Mouse (Mus musculus) urinary bladder, postnatal 36 days (tissue): ENCODE results near the gene Dctpp1.

Experiments used
- DNase-seq, 2 experiments: peaks; one replicate each; pipeline ENCODE4 v3.0.0; 2022; ENCODE audit warnings: low spot score in 2 of 2, mixed read lengths in 1 of 2

Gene Dctpp1

DNA sequence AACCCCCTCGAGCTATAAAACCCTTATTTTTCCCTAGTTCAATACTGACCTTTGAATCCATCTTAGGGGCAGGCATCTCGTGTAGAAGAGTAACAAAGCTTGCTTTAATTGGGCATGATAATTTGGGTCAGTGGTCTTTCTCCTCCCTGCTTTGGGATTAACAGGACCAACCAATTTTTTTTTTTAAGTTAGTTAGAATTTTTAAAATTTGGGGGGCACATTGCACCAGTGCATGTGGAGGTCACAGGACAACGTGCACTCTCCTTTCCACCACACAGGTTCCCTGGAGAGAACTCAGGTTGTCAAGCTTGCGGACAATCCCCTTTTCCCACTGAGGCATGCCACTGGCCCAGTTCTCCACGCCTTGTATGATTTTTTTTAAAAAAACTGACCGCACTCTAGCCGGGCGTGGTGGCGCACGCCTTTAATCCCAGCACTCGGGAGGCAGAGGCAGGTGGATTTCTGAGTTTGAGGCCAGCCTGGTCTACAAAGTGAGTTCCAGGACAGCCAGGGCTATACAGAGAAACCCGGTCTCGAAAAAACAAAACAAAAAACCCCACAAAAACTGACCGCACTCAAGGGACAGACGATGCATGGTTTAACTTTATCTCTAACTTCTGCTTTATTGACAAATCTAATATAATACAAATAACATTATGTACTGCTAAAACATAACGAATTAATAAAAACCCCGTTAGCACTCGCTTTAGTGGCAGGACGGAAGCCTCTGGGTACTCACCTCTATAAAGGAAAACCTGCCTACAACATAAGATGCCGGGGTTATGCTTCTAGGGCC, 28.5 kb downstream of the Dctpp1 start:
- DNase-seq: no peak

DNA sequence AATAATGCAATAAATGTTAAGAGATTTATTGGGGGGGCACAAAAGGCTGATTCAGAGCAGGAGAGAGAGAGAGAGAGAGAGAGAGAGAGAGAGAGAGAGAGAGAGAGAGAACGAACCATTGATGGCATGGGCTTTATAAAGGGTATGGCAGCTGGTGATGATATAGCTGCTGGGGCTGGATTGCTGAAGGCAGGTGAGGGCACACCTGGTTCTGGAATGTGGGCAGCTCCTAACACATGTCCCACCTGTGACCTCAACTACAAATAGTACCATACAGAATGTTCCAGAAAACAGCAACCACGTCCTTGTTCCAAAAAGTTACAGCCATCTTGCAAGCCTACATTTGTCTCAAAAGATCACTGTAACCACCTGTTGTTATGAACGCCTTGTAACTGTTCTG, 29.1 kb downstream of the Dctpp1 start:
- no peak for DNase-seq

DNA sequence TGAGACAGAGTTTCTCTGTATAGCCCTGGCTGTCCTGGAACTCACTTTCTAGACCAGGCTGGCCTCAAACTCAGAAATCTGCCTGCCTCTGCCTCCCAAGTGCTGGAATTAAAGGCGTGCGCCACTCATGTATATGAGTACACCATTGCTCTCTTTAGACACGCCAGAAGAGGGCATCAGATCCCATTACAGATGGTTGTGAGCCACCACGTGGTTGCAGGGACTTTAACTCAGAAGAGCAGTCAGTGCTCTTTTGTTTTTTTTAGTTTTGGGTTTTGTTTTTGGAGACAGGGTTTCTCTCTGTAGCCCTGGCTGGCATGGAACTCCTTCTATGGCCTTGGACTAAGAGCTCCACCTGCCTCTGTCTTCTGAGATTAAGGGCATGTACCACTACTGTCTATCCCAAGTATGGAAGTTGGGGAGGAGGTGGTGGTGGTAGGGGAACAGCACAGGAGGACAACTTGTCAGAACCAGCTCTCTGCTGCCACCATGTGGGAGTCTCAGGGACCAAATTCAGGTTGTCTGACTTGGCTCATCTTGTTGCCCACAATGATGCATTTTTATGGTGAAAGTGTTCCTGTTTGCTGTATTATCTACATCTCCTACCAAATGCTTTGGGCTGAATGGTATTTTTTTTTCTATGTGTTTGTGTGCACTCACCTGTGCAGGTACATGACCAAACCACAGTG, 31.8 kb downstream of the Dctpp1 start:
- peak; percentile 72 to 76 for DNase-seq

DNA sequence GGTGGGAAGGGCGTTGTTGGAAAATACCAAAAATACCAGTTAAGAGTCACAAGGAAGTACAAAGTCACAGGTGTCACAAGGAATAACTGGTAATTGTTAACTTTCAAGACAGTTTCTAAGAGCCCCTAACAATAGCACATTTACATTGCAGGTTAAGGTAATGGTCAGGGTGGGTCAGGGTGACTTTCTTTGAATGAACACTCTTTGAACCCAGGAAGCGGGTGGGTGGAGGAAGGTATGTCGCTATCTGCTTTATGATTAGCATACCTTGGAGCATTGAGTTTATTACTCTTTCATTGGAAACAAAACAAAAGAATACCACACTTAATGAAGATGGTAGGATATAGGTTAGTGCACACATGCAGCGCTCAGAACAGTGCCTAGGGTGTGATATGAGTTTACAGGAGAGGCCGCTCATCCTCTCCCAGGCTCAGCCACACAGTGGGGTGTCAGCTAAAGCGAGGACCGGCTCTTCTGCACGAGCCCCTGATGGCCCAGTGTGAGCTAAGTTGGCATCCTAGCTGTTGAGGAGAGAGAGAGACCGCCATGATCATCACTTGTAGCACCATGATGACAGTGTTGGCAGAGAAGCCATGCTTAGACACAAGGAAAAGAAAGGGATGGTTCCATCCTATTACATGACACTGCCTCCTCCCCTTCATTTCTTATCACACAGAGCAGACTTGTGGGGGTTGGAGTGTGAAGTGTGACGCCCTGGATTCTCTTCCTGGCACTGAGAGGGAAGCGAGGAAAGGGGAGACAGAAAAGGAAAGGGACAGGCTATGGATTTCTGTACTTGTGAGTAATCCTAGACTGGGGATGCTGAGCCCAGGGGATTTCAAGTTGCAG, 35.1 kb downstream of the Dctpp1 start:
- no peak for DNase-seq

DNA sequence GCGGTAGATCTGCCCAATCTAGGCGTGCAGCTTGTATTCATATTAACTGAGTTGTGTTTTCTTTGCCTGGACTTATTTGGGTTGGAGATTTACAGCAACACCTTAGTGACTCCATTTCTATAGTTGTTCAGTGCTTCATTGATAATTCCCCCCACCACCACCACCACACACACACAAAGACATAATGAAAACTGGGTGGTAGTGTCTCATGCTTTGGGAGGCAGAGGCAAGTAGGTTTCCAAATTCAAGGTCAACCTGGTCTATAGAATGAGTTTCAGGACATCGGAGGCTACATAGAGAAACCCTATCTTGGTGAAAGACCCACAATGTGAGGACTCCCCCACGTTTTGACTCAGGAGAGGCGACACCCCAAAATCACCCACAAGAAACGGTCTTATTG, 35.9 kb downstream of the Dctpp1 start:
- no peak for DNase-seq

DNA sequence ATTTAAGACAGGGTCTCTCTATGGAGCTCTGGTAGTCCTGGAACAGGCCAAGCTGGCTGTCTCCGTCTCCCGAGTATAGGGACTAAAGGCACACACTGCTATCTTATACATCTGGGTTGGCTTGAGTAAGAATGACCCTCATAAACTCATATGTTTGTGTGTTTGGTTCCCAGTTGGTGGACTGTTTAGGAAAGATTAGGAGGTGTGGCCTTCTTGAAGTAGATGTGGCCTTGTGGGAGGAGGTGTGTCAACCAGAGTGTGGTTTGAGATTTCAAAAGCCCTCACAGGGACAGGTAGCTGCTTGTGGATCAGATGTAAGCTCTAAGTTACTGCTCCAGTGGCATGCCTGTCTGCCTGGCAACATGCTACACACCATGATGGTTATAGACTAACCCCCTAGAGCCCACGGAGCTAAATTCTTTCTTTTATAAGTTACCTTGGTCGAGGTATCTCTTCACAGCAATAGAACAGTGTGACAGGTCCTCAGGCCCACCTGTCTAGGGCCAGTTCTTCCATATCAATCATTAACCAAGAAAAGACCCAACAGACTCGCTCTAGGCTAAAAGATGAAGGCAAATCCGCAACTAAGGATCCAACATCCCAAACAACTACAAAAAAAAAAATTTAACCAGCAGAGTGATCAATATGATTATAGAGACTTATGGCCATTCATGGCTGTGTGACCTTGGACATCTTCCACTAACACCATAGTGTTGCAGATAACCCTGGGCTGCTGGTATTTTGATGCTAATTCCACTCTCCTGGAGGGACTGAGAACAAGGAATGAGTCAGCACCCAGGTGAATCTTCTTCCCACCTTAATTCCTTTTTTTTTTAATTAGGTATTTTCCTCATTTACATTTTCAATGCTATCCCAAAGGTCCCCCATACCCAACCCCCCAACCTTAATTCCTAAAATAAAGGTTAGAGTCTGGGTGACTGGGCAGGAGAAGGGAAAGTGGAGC, 36.7 kb downstream of the Dctpp1 start:
- DNase-seq: no peak

DNA sequence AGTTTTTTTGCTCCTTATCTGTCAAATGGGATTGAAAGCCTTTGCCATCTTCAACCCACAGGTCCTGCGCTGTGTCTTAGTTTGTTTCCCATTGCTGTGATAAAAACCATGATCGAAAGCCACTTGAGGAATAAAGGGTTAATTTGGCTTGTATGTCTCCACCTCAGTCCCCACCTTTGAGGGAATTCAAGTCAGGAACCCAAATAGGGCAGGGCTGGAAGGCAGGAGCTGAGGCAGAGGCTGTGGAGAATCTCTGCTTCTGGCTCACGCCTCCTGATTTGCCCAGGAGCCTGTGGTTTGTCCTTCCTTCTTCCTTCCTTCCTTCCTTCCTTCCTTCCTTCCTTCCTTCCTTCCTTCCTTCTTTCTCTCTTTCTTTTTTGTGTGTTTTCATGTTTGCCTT, 37.4 kb downstream of the Dctpp1 start:
- DNase-seq: no peak

DNA sequence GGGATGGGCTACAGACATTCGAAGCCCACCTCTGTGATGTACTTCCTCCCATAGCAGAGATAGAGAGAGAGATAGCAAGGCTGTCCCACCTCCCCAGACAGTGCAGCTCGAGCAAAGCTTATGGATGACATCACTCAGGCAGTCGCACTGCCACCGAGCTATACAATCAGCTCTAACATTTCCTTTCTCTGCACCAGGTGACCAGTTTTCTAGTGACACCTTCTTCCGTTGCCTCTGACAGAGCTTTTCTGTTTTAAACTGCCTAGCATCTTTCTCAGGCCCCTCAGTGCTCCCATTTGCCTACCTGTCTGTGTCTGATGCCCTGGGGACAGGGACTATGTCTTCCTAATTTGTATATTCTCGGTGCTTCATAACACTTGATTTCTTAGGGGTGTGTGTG, 40.1 kb downstream of the Dctpp1 start:
- DNase-seq: no peak

DNA sequence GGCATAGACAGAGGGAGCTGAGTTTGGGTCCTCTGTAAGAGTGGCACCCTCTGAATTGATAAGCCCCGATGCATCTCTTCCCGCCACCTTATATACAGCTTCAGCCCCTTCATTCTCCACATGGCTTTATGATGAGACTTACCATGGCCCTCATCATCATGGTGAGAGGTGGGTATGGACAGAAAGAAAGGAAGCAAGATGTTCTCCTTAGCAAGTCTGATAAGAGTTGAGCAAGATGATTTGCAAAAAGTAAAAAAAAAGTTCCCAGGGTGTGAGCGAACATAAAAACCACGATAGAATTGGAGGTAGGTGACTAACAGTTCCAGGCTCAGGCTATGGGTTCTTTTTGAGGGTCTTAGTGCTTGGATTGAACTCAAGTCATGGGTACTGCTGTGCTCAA, 41.8 kb downstream of the Dctpp1 start:
- DNase-seq: no peak

DNA sequence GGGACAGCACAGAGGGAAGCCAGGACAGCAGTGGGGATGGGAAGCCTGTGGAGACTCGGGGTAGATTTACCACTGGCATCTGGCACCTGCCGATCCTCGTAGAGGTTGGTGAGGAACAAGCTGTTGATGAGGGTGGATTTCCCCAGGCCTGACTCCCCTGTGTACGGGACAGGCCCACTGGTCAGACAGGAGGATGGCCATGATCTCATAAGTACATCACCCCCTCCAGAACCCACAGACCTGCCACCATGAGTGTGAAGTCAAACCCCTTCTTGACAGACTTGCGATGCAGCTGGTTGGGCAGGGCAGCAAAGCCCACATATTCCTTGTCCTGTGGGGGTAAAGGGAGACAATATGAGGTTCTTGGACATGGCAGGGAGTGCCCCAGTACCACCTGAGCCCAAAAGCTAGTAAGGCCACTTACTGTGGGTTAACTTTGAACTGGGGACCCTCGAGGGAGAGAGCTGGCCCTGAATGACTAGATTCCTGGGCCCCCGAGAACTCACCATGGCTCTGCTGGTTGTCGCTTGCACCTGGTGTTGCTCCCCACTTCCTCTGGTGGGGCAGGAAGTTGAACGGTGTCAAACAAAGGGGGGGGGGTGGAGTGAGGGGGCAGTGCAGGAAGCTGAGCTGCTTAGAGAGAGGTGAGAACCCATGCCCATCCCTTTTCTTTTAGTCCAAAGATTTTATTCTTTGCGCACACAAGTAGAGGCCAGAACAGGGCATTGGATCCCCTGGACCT, 42.4 kb downstream of the Dctpp1 start:
- no peak for DNase-seq

DNA sequence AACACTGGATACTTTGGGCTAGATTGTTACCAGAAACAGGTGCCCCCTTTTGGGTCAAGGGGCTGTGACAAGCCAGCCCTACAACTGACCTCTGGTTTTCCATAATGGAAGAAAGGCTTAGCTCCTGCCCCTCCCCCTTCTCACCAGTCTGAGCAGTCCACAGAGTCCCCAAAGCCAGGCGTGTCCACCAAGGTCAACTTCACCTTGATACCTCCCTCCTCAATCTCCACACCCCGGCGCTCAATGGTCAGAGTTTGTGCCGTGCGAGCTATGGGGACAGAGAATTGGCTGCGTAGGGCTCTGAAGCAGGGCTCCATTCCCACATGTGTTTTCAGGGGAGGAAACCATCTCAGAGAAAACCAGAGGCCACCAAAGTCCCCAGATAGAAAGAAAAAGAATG, 43.0 kb downstream of the Dctpp1 start:
- no peak for DNase-seq

DNA sequence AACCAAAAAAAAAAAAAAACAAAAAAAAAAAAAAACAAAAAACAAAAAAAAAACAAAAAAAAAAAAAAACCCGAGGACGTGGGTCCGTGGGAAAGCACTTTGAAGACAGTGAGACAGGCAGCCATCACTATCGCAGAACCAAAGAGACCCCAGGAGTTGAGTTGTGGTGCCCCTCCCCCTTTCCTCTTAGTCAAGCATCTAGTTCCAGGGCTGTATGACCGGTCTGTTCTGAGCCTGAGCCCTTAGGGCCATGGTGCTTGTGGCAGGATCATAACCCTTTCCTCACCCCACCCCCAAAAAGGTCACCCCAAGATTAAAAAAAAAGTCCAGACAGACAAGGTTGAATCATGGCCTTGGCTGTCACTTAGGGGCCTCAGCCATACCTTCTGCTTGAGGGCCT, 44.2 kb downstream of the Dctpp1 start:
- DNase-seq: no peak

DNA sequence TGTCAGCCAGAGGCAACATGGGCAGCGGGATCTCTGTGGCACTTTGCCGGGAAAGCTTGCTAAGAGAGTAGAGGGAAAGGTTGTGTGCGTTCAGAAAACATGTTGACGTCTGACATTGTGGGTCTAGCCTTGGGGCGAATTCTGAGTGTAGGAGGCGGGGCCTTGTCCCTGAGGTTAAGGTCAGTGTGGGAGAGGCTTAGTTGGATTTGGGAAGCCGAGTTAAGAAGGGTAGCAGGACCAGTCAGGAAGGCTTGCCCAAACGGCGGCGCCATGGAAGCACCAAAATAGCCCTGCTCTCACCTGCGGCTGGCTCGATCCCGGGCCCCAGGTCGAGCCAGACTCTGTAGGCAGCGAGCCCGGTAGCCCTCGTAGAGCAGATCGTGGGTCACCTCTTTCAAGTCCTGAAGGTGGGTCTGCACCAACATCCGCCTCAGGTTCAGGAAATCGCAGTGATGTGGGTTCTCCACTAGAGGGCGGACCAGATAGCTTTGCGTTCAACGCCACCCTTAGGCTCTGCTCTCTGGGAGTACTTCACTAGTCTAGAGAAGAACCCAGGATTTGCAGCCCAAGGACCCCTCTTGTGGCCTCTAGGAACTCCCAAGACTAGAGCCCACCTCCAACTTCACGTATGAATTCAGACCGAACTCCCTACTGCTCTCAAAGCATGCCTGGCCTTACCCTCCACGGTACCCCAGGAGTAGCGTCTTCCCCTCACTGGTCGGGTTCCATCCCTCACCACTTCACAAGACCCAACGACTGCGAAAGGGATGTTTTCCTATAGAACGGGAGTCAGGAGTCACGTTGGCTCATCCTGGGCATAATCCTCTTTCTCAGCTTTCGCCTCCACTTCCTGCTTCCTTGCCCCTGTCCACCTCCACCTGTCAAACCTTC, 45.3 kb downstream of the Dctpp1 start:
- peak; percentile 51 to 64 for DNase-seq

DNA sequence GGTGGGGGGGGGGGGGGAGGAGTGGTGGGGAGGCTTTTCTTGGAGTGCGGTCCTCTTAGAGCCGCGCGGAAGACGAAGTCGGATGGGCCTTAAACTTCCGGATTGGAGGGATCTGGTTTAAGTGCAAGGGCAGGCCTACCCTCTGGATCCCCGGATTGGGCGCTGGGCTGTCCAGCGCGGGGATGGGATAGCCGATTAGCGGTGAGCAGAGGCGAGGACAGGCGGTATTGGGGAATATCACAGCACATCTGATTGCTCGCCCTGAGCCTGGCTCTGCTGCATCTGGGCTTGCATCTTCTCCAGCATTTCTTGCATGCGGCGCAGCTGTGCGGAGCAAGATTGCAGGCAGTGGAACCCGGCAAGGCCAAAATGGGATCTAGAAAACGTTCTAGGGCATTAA, 46.0 kb downstream of the Dctpp1 start:
- no peak for DNase-seq

DNA sequence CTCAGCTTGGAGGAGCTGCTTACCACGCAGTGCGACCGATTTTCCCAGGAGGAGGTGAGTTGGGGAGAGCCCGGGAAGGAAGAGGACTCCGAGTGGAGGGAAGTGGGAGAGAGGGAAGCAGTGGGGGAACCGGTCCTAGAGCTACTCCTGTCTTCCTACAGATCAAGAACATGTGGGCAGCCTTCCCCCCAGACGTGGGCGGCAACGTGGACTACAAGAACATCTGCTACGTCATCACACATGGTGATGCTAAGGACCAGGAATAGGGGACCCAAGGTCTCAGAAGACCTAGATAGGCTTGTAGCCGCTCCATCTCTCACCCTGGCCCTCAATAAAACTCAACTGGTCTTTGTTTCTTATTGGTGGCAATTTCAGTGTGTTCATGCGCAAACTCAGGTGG, 46.6 kb downstream of the Dctpp1 start:
- DNase-seq: no peak

DNA sequence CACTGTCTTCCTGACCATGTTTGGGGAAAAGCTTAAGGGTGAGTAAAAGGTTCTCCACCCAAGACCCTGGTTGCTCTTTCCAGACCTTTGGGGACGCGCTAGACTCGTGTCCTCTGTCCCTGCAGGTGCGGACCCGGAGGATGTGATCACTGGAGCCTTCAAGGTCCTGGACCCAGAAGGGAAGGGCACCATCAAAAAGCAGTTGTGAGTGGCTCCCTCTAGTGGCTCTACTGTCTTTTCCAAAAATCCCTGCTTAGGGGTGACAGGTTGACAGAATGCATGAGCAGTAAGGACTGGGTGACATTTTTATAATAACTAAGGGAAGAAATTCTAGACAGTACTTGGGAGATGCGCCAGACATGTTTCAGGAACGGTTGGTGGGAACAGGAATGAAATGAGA, 47.0 kb downstream of the Dctpp1 start:
- DNase-seq: no peak

DNA sequence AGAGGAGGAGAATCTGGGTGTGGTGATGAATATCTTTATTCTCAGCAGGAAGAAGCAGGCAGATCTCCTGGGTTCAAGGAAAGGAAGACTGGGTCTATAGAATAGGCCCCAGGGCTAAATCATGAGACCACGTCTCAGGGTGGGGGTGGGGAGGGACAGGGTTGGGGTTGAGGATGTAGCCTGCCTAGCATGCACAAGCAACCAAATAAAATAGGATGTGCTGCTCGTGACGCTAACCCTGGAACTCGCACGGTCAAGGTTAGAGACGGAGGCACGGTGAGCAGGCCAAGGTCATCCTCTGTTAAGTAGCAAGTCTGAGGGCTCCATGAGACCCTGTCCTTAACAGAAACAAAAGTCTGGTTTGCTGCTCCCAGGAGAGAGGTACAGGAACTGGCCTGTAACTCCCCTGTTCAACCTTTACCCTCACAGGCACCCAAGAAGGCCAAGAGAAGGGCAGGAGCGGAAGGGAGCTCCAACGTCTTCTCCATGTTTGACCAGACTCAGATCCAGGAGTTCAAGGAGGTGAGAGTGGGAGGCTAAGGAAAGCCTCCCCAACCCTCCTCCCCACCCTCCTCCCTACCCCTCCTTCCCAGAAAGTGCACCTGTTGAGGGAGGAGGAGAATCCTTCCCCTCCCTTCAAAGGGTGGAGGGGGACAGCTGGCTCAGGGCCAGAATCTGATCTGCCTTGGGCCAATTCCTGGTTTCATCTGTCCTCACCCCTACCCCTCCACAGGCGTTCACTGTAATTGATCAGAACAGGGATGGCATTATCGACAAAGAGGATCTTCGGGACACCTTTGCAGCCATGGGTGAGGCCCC, 47.9 kb downstream of the Dctpp1 start:
- DNase-seq: no peak

DNA sequence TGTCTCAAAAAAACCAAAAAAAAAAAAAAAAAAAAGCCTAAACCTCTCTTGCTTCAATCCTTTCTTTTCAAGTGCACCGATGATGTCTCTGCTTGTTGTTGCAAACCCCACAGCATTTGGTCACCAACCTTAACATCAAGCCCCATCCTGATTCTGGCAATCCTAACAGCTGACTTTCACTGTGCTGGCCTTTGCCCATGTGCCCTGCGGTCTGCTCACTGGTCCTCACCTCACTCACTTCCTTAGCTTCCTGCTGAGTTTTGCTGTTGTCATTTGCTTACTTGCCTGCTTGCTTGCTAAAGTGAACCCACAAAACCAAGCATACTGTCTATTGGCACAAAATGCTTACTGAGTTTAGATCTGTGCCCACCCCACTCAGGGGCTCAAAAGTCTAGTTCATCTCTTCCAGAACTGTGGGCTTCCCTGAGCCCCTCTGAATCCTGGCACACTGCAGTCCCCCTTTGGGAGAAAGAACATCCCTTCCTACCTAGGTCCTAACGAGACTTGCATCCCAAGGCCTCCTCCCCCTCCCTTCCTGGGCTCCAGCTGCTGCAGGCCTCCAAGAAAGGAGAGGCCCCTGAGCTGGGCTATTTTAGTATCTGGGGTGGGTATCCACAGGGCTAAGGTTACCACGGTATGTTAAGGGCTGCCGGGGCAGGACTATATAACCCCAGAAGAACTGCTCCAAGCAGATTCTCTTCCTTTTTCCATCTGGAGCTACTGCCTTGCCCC, 49.3 kb downstream of the Dctpp1 start:
- DNase-seq: no peak
